Mouse (Mus musculus) ovary, postnatal 14 days (tissue): Measurements from ENCODE around the gene Zfp970.
"Not testable (repeated sequence)": the region's sequence is repeated elsewhere in the genome, so short reads cannot be mapped to it uniquely, and the experiment has no call there.

Experiments used
- DNase-seq: peaks from one replicate; pipeline ENCODE4 v3.0.0; 2022; ENCODE audit warnings: low spot score

Gene Zfp970

GRCm38 (mm10) chr2:177464676-177465075 is at the start of gene Zfp970:
Gene Zfp970 (plus strand): TSS chr2:177464733.
- DNase-seq, result not testable (repeated sequence)

GRCm38 (mm10) chr2:177468222-177468621 is 3.7 kb downstream of the Zfp970 start:
- not testable (repeated sequence) for DNase-seq

- DNase-seq, result not testable (repeated sequence)
These were observed 7.7 kb downstream of the Zfp970 start for GRCm38 (mm10) chr2:177472261-177472660.

- not testable (repeated sequence) for DNase-seq
These were observed 17.4 kb downstream of the Zfp970 start for GRCm38 (mm10) chr2:177481971-177482370.

GRCm38 (mm10) chr2:177483238-177483948 is 18.9 kb downstream of the Zfp970 start:
- not testable (repeated sequence) for DNase-seq

- DNase-seq, result not testable (repeated sequence)
These were observed 33.5 kb downstream of the Zfp970 start, which contains the start of gene Gm14403 for GRCm38 (mm10) chr2:177498067-177498466. Gene Gm14403 (plus strand): TSS chr2:177498215.

- DNase-seq, result not testable (repeated sequence)
These were observed 34.6 kb downstream of the Zfp970 start for GRCm38 (mm10) chr2:177499182-177499581.

GRCm38 (mm10) chr2:177505211-177505719 is 40.7 kb downstream of the Zfp970 start:
- DNase-seq, result not testable (repeated sequence)

- DNase-seq, result not testable (repeated sequence)
These were observed 46.8 kb downstream of the Zfp970 start for GRCm38 (mm10) chr2:177511381-177511780.

- not testable (repeated sequence) for DNase-seq
These were observed 47.4 kb downstream of the Zfp970 start for GRCm38 (mm10) chr2:177511972-177512371.

GRCm38 (mm10) chr2:177513991-177514479 is 49.5 kb downstream of the Zfp970 start:
- not testable (repeated sequence) for DNase-seq

GRCm38 (mm10) chr2:177517746-177518145 is 53.2 kb downstream of the Zfp970 start:
- DNase-seq, result not testable (repeated sequence)

GRCm38 (mm10) chr2:177518354-177518753 is 53.8 kb downstream of the Zfp970 start:
- not testable (repeated sequence) for DNase-seq

GRCm38 (mm10) chr2:177518960-177519359 is 54.4 kb downstream of the Zfp970 start:
- not testable (repeated sequence) for DNase-seq

GRCm38 (mm10) chr2:177520035-177520434 is 55.5 kb downstream of the Zfp970 start:
- DNase-seq, result no peak

GRCm38 (mm10) chr2:177523061-177523460 is 58.5 kb downstream of the Zfp970 start:
- DNase-seq, result no peak

- DNase-seq, result not testable (repeated sequence)
These were observed 59.1 kb downstream of the Zfp970 start for GRCm38 (mm10) chr2:177523674-177524073.

- not testable (repeated sequence) for DNase-seq
These were observed 59.6 kb downstream of the Zfp970 start for GRCm38 (mm10) chr2:177524171-177524570.
